Mouse (Mus musculus) cerebellum, adult 18-20 months (tissue): Measurements from ENCODE around the gene Cstf3.
A peak's percentile ranks its signal among the peaks of the same experiment; 100 is the strongest.

ENCODE experiments used
- DNase-seq, 2 experiments: peaks; one replicate each; pipeline ENCODE4 v3.0.0; 2021

Cstf3 gene

DNA sequence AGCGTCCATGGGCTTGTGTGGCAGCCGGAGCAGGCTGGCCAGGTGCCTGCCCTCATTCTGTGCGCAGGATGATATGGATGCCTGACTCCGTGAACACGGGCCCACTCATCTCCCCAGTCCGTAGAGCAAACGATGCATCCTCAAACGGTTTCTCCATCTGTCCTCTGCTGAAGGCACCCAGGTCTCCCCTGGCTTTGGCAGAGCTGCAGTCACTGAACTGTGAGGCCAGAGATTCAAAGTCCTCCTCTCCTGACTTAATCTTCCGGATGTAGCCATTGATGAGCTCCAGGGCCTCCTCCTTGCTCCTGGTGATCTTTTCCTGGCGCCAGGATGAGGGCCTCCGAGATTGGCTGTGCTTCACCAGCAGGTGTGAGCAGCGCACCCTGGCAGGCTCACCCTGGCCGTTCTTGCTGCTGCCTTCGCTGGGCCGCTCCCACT, 124.0 kb downstream of the Cstf3 start:
- peak; percentile 69 to 72 for DNase-seq
